Mouse (Mus musculus) midbrain, postnatal 0 days (tissue): ENCODE measurements around the gene Pcdh9. TPM values are rescaled to one million over a fixed set of nuclear protein-coding genes. Genes with fewer than 3 reads are reported as not detected.

ENCODE experiments used
- ATAC-seq: fragments of 200-750 bp; cut with Nextera tagmentation; 2 replicates; pipeline ENCODE4 v1.8.0; 2017; ENCODE audit warnings: moderate number of reproducible peaks, mild to moderate bottlenecking, moderate TSS enrichment, moderate library complexity; ENCODE audit not compliant: low FRiP score
- DNase-seq: peaks from one replicate; pipeline ENCODE4 v3.0.0-alpha.2; 2015; ENCODE audit warnings: low spot score
- H3K27ac ChIP-seq: fragments of 300-500 bp; sonication (generic); 2 replicates; pipeline ENCODE4 v1.5.1; 2014; ENCODE audit warnings: low read depth, mild to moderate bottlenecking, low read length, mixed read lengths
- H3K27me3 ChIP-seq: fragments of 300-500 bp; sonication (generic); 2 replicates; pipeline ENCODE4 v1.6.1; 2014; ENCODE audit warnings: low read length, control low read depth, mixed read lengths; ENCODE audit not compliant: insufficient read depth
- H3K36me3 ChIP-seq: fragments of 300-500 bp; sonication (generic); 2 replicates; pipeline ENCODE4 v1.6.1; 2014; ENCODE audit warnings: low read length, control low read depth, mixed read lengths; ENCODE audit not compliant: insufficient read depth
- H3K4me1 ChIP-seq: fragments of 300-500 bp; sonication (generic); 2 replicates; pipeline ENCODE4 v1.6.1; 2014; ENCODE audit warnings: mild to moderate bottlenecking, control low read depth, antibody characterized with exemption, low read length, mixed read lengths; ENCODE audit not compliant: insufficient read depth
- H3K4me2 ChIP-seq: fragments of 300-500 bp; sonication (generic); 2 replicates; pipeline ENCODE4 v1.6.1; 2014; ENCODE audit warnings: low read depth, mild to moderate bottlenecking, low read length, mixed read lengths; ENCODE audit not compliant: poor library complexity, severe bottlenecking
- H3K4me3 ChIP-seq: fragments of 300-500 bp; sonication (generic); 2 replicates; pipeline ENCODE4 v1.5.1; 2014; ENCODE audit warnings: low read depth, mild to moderate bottlenecking, low read length, moderate library complexity
- H3K9ac ChIP-seq: fragments of 300-500 bp; sonication (generic); replicated peaks from 2 replicates; pipeline ENCODE4 v1.6.1; 2014; ENCODE audit warnings: mild to moderate bottlenecking, low read length, moderate library complexity, mixed read lengths; ENCODE audit not compliant: poor library complexity, severe bottlenecking
- H3K9me3 ChIP-seq: fragments of 300-500 bp; sonication (generic); 2 replicates; pipeline ENCODE4 v1.6.1; 2016; ENCODE audit warnings: low read length, control low read depth
- CTCF ChIP-seq: IDR thresholded peaks from 2 replicates; pipeline ENCODE4 v1.5.1; 2016; ENCODE audit warnings: antibody characterized with exemption, mild to moderate bottlenecking
- WGBS: fragments of 180-500 bp; shearing (Covaris S2); extraction: QIAGEN DNeasy Blood & Tissue Kit; methylation state at CpG from one replicate; pipeline ENCODE4 v1.1.7; 2014; 5-methylcytosine and 5-hydroxymethylcytosine counted together
- polyA plus RNA-seq: library from polyadenylated mRNA; unstranded; fragments of >200 nt; fragmentation: Nextera tagmentation; extraction: Ambion mirVana; gene quantifications from 2 replicates; pipeline ENCODE4 v1.2.1, GENCODE M21; 2015
- total RNA-seq: library from RNA; depleted of rRNA; stranded (reverse); fragments of >200 nt; gene quantifications from 2 replicates; pipeline ENCODE4 v1.2.3, GENCODE M21; 2014

Gene Pcdh9
- total and polyA plus RNA-seq, 2 experiments from 2014 or later, result 149 to 164 TPM

GRCm38 (mm10) chr14:93785031-93785430 is 105.4 kb downstream of the Pcdh9 start:
- H3K4me1 ChIP-seq, result no peaks in the 10 kb centered on the region
- H3K36me3 ChIP-seq, result no peaks in the 10 kb centered on the region
- no peaks in the 10 kb centered on the region for H3K27me3 ChIP-seq
- no peak overlapping the region for H3K4me3 ChIP-seq
- no peak overlapping the region for H3K9ac ChIP-seq
- no peaks in the 10 kb centered on the region for H3K9me3 ChIP-seq
- H3K4me2 ChIP-seq, result no peak overlapping the region
- DNase-seq, result peak; percentile 70
- WGBS, result 30% methylated on average over 2 of the region's 2 CpGs
- H3K27ac ChIP-seq, result no peak overlapping the region
- TF ChIP-seq CTCF, result no peak
- no peak for ATAC-seq

GRCm38 (mm10) chr14:93762855-93763254 is 127.6 kb downstream of the Pcdh9 start:
- no peak for ATAC-seq
- no peaks in the 10 kb centered on the region for H3K36me3 ChIP-seq
- DNase-seq, result no peak
- H3K27me3 ChIP-seq, result no peaks in the 10 kb centered on the region
- no peak overlapping the region for H3K4me2 ChIP-seq
- no peak overlapping the region for H3K9ac ChIP-seq
- no peak overlapping the region for H3K27ac ChIP-seq
- 78% methylated on average over 2 of the region's 2 CpGs for WGBS
- no peak overlapping the region for H3K4me3 ChIP-seq
- H3K9me3 ChIP-seq, result no peaks in the 10 kb centered on the region
- no peaks in the 10 kb centered on the region for H3K4me1 ChIP-seq
- no peak for TF ChIP-seq CTCF

- H3K9me3 ChIP-seq, result no peaks in the 10 kb centered on the region
- TF ChIP-seq CTCF, result no peak
- WGBS, result 66% methylated on average over 10 of the region's 10 CpGs
- no peak overlapping the region for H3K9ac ChIP-seq
- no peak overlapping the region for H3K27ac ChIP-seq
- no peak overlapping the region for H3K4me3 ChIP-seq
- no peaks in the 10 kb centered on the region for H3K4me1 ChIP-seq
- no peaks in the 10 kb centered on the region for H3K36me3 ChIP-seq
- ATAC-seq, result no peak
- DNase-seq, result peak; percentile 17
- no peaks in the 10 kb centered on the region for H3K27me3 ChIP-seq
- H3K4me2 ChIP-seq, result no peak overlapping the region
These were observed 156.3 kb downstream of the Pcdh9 start for GRCm38 (mm10) chr14:93734077-93734673.

GRCm38 (mm10) chr14:93725798-93726197 is 164.7 kb downstream of the Pcdh9 start:
- ATAC-seq (no peak), DNase-seq (no peak)
- Histone ChIP-seq H3K4me1 (no peaks in the 10 kb centered on the region), H3K9me3 (no peaks in the 10 kb centered on the region), H3K27me3 (no peaks in the 10 kb centered on the region), H3K27ac (no peak overlapping the region), H3K36me3 (no peaks in the 10 kb centered on the region), H3K4me3 (no peak overlapping the region), H3K9ac (no peak overlapping the region), H3K4me2 (no peak overlapping the region)
- 64% methylated on average over 1 of the region's 1 CpGs for WGBS
- no peak for TF ChIP-seq CTCF

GRCm38 (mm10) chr14:93719208-93719607 is 171.3 kb downstream of the Pcdh9 start:
- Histone ChIP-seq H3K4me1 (peaks cover 4% of the 10 kb centered on the region; the same call in 1 of the 2 replicates), H3K9me3 (no peaks in the 10 kb centered on the region), H3K27me3 (no peaks in the 10 kb centered on the region), H3K36me3 (no peaks in the 10 kb centered on the region), H3K4me3 (no peak overlapping the region), H3K9ac (no peak overlapping the region), H3K4me2 (no peak overlapping the region), H3K27ac (no peak overlapping the region)
- 69% methylated on average over 1 of the region's 1 CpGs for WGBS
- no peak for TF ChIP-seq CTCF
- DNase-seq (no peak), ATAC-seq (no peak)

- TF ChIP-seq CTCF, result no peak
- Histone ChIP-seq H3K9ac (no peak overlapping the region), H3K4me2 (no peak overlapping the region), H3K27me3 (no peaks in the 10 kb centered on the region), H3K4me1 (peaks cover 4% of the 10 kb centered on the region; the same call in 1 of the 2 replicates), H3K9me3 (no peaks in the 10 kb centered on the region), H3K36me3 (no peaks in the 10 kb centered on the region), H3K4me3 (no peak overlapping the region), H3K27ac (peak overlapping the region; percentile 18; the same call in 1 of the 2 replicates)
- WGBS, result 64% methylated on average over 12 of the region's 12 CpGs
- peak; percentile 30 for DNase-seq
- no peak for ATAC-seq
These were observed 177.1 kb downstream of the Pcdh9 start for GRCm38 (mm10) chr14:93713250-93713935.
